Mouse (Mus musculus) MEL (cell line): ENCODE measurements at regions not wholly inside any gene's neighbourhood (a gene's known extent, or its start where the extent isn't known, plus 50 kb on each side); places are given as distances from the start of the nearest gene placed in this dataset.

Source experiments
- DNase-seq: peaks from one replicate; pipeline ENCODE4 v3.0.0; 2011; ENCODE audit warnings: low read depth, low spot score
- H3K27ac ChIP-seq: 2 replicates; pipeline ENCODE4 v1.5.1; 2012; ENCODE audit warnings: low read depth, mild to moderate bottlenecking, control low read depth, low read length, moderate library complexity; ENCODE audit not compliant: control insufficient read depth
- H3K27me3 ChIP-seq, 2 experiments: fragments of 150-350 bp in 1 of 2; sonication (generic) in 1 of 2; 2 replicates each; pipeline ENCODE4 v1.6.1; 2012; ENCODE audit warnings: low read length in 2 of 2, mild to moderate bottlenecking in 2 of 2, improper control_type of control experiment in 1 of 2, moderate library complexity in 1 of 2; ENCODE audit not compliant: insufficient read depth in 2 of 2, control insufficient read depth in 1 of 2
- H3K36me3 ChIP-seq, 2 experiments: 2 replicates each; pipeline ENCODE4 v1.6.1; 2012 to 2014; ENCODE audit warnings: low read length in 2 of 2, improper control_type of control experiment in 1 of 2, inconsistent platforms in 1 of 2, mild to moderate bottlenecking in 1 of 2; ENCODE audit not compliant: insufficient read depth in 2 of 2, control insufficient read depth in 1 of 2
- H3K4me1 ChIP-seq, 2 experiments: fragments of 150-350 bp in 1 of 2; sonication (generic) in 1 of 2; 2 replicates each; pipeline ENCODE4 v1.6.1; 2012; ENCODE audit warnings: low read length in 2 of 2, improper control_type of control experiment in 1 of 2, mild to moderate bottlenecking in 1 of 2; ENCODE audit not compliant: insufficient read depth in 2 of 2, control insufficient read depth in 1 of 2
- H3K4me3 ChIP-seq, 2 experiments: fragments of 150-350 bp in 1 of 2; sonication (generic) in 1 of 2; 2 replicates each; pipeline ENCODE4 v1.5.1; 2012; ENCODE audit warnings: low read depth in 2 of 2, low read length in 2 of 2, mild to moderate bottlenecking in 2 of 2, moderate library complexity in 2 of 2, control low read depth in 1 of 2, improper control_type of control experiment in 1 of 2; ENCODE audit not compliant: control insufficient read depth in 1 of 2, insufficient read depth in 1 of 2
- H3K79me2 ChIP-seq: 2 replicates; pipeline ENCODE4 v1.6.1; 2012; ENCODE audit warnings: mild to moderate bottlenecking, low read length, moderate library complexity; ENCODE audit not compliant: control insufficient read depth, poor library complexity, insufficient read depth
- H3K9ac ChIP-seq: 2 replicates; pipeline ENCODE4 v1.6.1; 2012; ENCODE audit warnings: low read depth, mild to moderate bottlenecking, control low read depth, low read length, moderate library complexity; ENCODE audit not compliant: control insufficient read depth, poor library complexity, severe bottlenecking
- H3K9me3 ChIP-seq: fragments of 150-350 bp; sonication (generic); replicated peaks from 2 replicates; pipeline ENCODE4 v1.6.1; 2012; ENCODE audit warnings: mild to moderate bottlenecking, low read length, improper control_type of control experiment, moderate library complexity; ENCODE audit not compliant: insufficient read depth
- CTCF ChIP-seq, 3 experiments: IDR thresholded peaks in 2 of 3; conservative IDR thresholded peaks in 1 of 3; 2 replicates each; pipeline ENCODE4 v1.5.1; 2011 to 2012; ENCODE audit warnings: low read length in 3 of 3, low read depth in 2 of 3, mild to moderate bottlenecking in 2 of 3, improper control_type of control experiment in 1 of 3, inconsistent platforms in 1 of 3, mixed read lengths in 1 of 3, moderate library complexity in 1 of 3; ENCODE audit not compliant: control insufficient read depth in 1 of 3, insufficient read depth in 1 of 3, poor library complexity in 1 of 3, severe bottlenecking in 1 of 3
- E2F4 ChIP-seq: IDR thresholded peaks from 2 replicates; pipeline ENCODE4 v1.6.1; 2011; ENCODE audit warnings: low read depth, low read length, improper control_type of control experiment, borderline replicate concordance
- GABPA ChIP-seq: IDR thresholded peaks from 2 replicates; pipeline ENCODE4 v1.6.1; 2012; ENCODE audit warnings: low read depth, mild to moderate bottlenecking, inconsistent platforms, low read length, improper control_type of control experiment, moderate library complexity
- GATA1 ChIP-seq: IDR thresholded peaks from 2 replicates; pipeline ENCODE4 v1.6.1; 2011; ENCODE audit warnings: low read depth, low read length, improper control_type of control experiment
- JUND ChIP-seq: IDR thresholded peaks from 2 replicates; pipeline ENCODE4 v1.6.1; 2011; ENCODE audit warnings: low read depth, mild to moderate bottlenecking, improper control_type of control experiment, low read length
- MAFK ChIP-seq: IDR thresholded peaks from 2 replicates; pipeline ENCODE4 v1.6.1; 2011; ENCODE audit warnings: low read depth, mild to moderate bottlenecking, low read length, improper control_type of control experiment, borderline replicate concordance
- MAX ChIP-seq: IDR thresholded peaks from 2 replicates; pipeline ENCODE4 v1.6.1; 2011; ENCODE audit warnings: low read length, improper control_type of control experiment
- MAZ ChIP-seq: IDR thresholded peaks from 2 replicates; pipeline ENCODE4 v1.6.1; 2012; ENCODE audit warnings: low read depth, mild to moderate bottlenecking, inconsistent platforms, low read length, improper control_type of control experiment
- MXI1 ChIP-seq: IDR thresholded peaks from 2 replicates; pipeline ENCODE4 v1.6.1; 2011; ENCODE audit warnings: mild to moderate bottlenecking, low read depth, low read length, improper control_type of control experiment
- NELFE ChIP-seq: IDR thresholded peaks from 2 replicates; pipeline ENCODE4 v1.6.1; 2011; ENCODE audit warnings: low read depth, low read length, improper control_type of control experiment
- POLR2AphosphoS2 ChIP-seq: IDR thresholded peaks from 2 replicates; pipeline ENCODE4 v1.6.1; 2011; ENCODE audit warnings: low read length, improper control_type of control experiment
- POLR2AphosphoS5 ChIP-seq: IDR thresholded peaks from 2 replicates; pipeline ENCODE4 v1.6.1; 2012; ENCODE audit warnings: low read depth, borderline replicate concordance, mild to moderate bottlenecking, inconsistent platforms, low read length, moderate library complexity, mixed read lengths
- ZC3H11A ChIP-seq: IDR thresholded peaks from 2 replicates; pipeline ENCODE4 v1.6.1; 2012; ENCODE audit warnings: low read depth, mild to moderate bottlenecking, inconsistent platforms, low read length, improper control_type of control experiment
- ZKSCAN1 ChIP-seq: IDR thresholded peaks from 2 replicates; pipeline ENCODE4 v1.6.1; 2012; ENCODE audit warnings: low read depth, mild to moderate bottlenecking, inconsistent platforms, low read length, improper control_type of control experiment, moderate library complexity
- ZMIZ1 ChIP-seq: IDR thresholded peaks from 2 replicates; pipeline ENCODE4 v1.6.1; 2012; ENCODE audit warnings: low read depth, mild to moderate bottlenecking, inconsistent platforms, low read length, improper control_type of control experiment, moderate library complexity
- ZNF384 ChIP-seq: IDR thresholded peaks from 2 replicates; pipeline ENCODE4 v1.6.1; 2012; ENCODE audit warnings: low read depth, mild to moderate bottlenecking, inconsistent platforms, low read length, improper control_type of control experiment

GRCm38 (mm10) chr17:85823036-85823435 is 135.0 kb upstream of the Six2 start:
- Histone ChIP-seq H3K4me3 (no peak overlapping the region), H3K27ac (no peak overlapping the region), H3K79me2 (no peaks in the 10 kb centered on the region), H3K4me1 (no peaks in the 10 kb centered on the region), H3K9ac (no peak overlapping the region), H3K9me3 (no peaks in the 10 kb centered on the region), H3K27me3 (peaks cover 0 to 2% of the 10 kb centered on the region in 2 experiments; a peak in 2 of 4 replicates), H3K36me3 (no peaks in the 10 kb centered on the region)
- TF ChIP-seq JUND = no peak
- no peak for TF ChIP-seq NELFE
- no peak for TF ChIP-seq CTCF (IDR thresholded peaks at IDR 0.05 in 2 of 3, conservative IDR thresholded peaks at IDR 0.05 in 1 of 3; ENCODE audit: control insufficient read depth in 1 of 3, insufficient read depth in 1 of 3, low read depth in 2 of 3, low read length in 3 of 3, poor library complexity in 1 of 3, severe bottlenecking in 1 of 3)
- TF ChIP-seq POLR2AphosphoS5 = no peak
- DNase-seq = no peak

GRCm38 (mm10) chr17:85821861-85822260 is 133.8 kb upstream of the Six2 start:
- Histone ChIP-seq H3K9me3 (no peaks in the 10 kb centered on the region), H3K9ac (no peak overlapping the region), H3K4me3 (no peak overlapping the region), H3K27me3 (peaks cover 0 to 2% of the 10 kb centered on the region in 2 experiments; a peak in 2 of 4 replicates), H3K4me1 (no peaks in the 10 kb centered on the region), H3K79me2 (no peaks in the 10 kb centered on the region), H3K36me3 (no peaks in the 10 kb centered on the region), H3K27ac (no peak overlapping the region)
- TF ChIP-seq ZNF384 = no peak
- TF ChIP-seq MAZ = no peak
- TF ChIP-seq E2F4 = no peak
- no peak for TF ChIP-seq ZKSCAN1
- no peak for TF ChIP-seq JUND
- no peak for TF ChIP-seq MAFK
- no peak for TF ChIP-seq GABPA
- TF ChIP-seq ZMIZ1 = no peak
- TF ChIP-seq MXI1 = no peak
- no peak for TF ChIP-seq POLR2AphosphoS2
- peak; percentile 18 for DNase-seq

GRCm38 (mm10) chr17:85818098-85818855 is 130.2 kb upstream of the Six2 start:
- Histone ChIP-seq H3K9ac (no peak overlapping the region), H3K9me3 (no peaks in the 10 kb centered on the region), H3K4me3 (no peak overlapping the region), H3K27me3 (no peaks in the 10 kb centered on the region; a peak in 1 of 4 replicates), H3K79me2 (no peaks in the 10 kb centered on the region), H3K36me3 (no peaks in the 10 kb centered on the region), H3K4me1 (no peaks in the 10 kb centered on the region), H3K27ac (no peak overlapping the region)
- TF ChIP-seq MAX = no peak
- TF ChIP-seq MAFK = no peak
- no peak for TF ChIP-seq ZC3H11A
- TF ChIP-seq GATA1 = no peak
- DNase-seq = no peak
